Mouse (Mus musculus) hindbrain, embryonic 12.5 days (tissue): ENCODE measurements around the gene Dnhd1. TPM values are rescaled to one million over a fixed set of nuclear protein-coding genes. Genes with fewer than 3 reads are reported as not detected.

Experiments used
- ATAC-seq: fragments of 200-750 bp; cut with Nextera tagmentation; 2 replicates; pipeline ENCODE4 v1.8.0; 2017; ENCODE audit warnings: moderate TSS enrichment; ENCODE audit not compliant: low FRiP score
- H3K27ac ChIP-seq: fragments of 300-500 bp; sonication (generic); 2 replicates; pipeline ENCODE4 v1.5.1; 2016; ENCODE audit warnings: mild to moderate bottlenecking
- H3K27me3 ChIP-seq: fragments of 300-500 bp; sonication (generic); 2 replicates; pipeline ENCODE4 v1.6.1; 2016; ENCODE audit warnings: mild to moderate bottlenecking
- H3K36me3 ChIP-seq: fragments of 300-500 bp; sonication (generic); 2 replicates; pipeline ENCODE4 v1.6.1; 2016; ENCODE audit warnings: mild to moderate bottlenecking
- H3K4me1 ChIP-seq: fragments of 300-500 bp; sonication (generic); 2 replicates; pipeline ENCODE4 v1.6.1; 2016
- H3K4me2 ChIP-seq: fragments of 300-500 bp; sonication (generic); replicated peaks from 2 replicates; pipeline ENCODE4 v1.6.1; 2016; ENCODE audit warnings: mild to moderate bottlenecking
- H3K4me3 ChIP-seq: fragments of 300-500 bp; sonication (generic); 2 replicates; pipeline ENCODE4 v1.5.1; 2016; ENCODE audit warnings: mild to moderate bottlenecking
- H3K9ac ChIP-seq: fragments of 300-500 bp; sonication (generic); 2 replicates; pipeline ENCODE4 v1.6.1; 2016; ENCODE audit warnings: mild to moderate bottlenecking, moderate library complexity
- H3K9me3 ChIP-seq: fragments of 300-500 bp; sonication (generic); replicated peaks from 2 replicates; pipeline ENCODE4 v1.6.1; 2016; ENCODE audit warnings: mild to moderate bottlenecking
- WGBS: fragments of 180-500 bp; shearing (Covaris S2); methylation state at CpG from one replicate; pipeline ENCODE4 v1.1.7; 2016; 5-methylcytosine and 5-hydroxymethylcytosine counted together
- polyA plus RNA-seq: library from polyadenylated mRNA; unstranded; fragments of >200 nt; fragmentation: Nextera tagmentation; extraction: Ambion mirVana; gene quantifications from 2 replicates; pipeline ENCODE4 v1.2.1, GENCODE M21; 2016

Dnhd1 gene
- polyA plus RNA-seq, 1 experiment from 2014 or later: 1.2 TPM

DNA sequence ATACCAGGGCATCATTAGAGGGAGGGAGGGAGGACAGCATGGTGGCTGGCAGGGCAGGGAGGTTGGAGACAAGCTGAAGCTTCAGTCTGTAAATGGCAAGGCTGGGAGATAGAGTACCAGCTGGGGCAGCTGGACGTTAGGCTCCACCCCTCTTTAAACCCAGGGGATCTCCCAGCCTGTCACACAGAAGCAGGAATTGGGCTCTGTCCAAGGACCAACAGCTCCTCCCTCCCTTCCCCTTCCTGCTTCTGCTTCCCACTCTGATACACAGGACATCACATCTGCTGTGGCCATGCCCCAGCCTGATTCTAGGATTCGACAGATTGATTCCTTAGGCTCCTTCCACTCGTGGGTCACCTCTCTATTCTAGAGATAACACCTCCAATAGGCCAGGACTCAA lies 22.0 kb upstream of the Dnhd1 start:
- H3K27ac ChIP-seq: peak overlapping the region; percentile 71
- peaks cover 25% of the 10 kb centered on the region for H3K4me1 ChIP-seq
- 24% methylated on average over 3 of the region's 3 CpGs for WGBS
- no peaks in the 10 kb centered on the region for H3K27me3 ChIP-seq
- no peak overlapping the region for H3K4me2 ChIP-seq
- H3K9me3 ChIP-seq: no peaks in the 10 kb centered on the region
- peak; percentile 49; the same call in 1 of the 2 replicates for ATAC-seq
- peaks cover 18% of the 10 kb centered on the region for H3K36me3 ChIP-seq
- H3K4me3 ChIP-seq: no peak overlapping the region
- H3K9ac ChIP-seq: no peak overlapping the region

DNA sequence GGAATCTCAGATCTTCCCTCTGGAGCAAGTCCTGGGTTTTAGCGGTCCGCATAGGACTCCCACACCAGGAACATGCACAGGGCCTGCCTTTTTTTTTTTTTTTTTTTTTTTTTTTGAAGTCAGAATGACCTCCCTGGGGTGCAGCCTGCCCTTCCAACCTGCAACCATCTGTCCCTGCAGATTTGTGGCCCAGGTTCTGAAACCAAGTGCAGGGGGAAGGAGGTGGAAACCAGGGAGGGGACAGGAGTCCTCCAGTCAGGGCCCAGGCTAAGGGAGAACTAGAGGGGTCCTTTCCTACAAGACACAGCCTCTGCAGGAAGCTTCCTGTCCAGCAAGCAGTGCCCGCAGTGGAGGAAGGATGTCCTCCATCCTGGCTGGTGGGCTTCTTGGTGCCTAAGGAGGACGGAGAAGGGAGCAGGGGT lies 18.1 kb upstream of the Dnhd1 start:
- Histone ChIP-seq H3K4me2 (peak overlapping the region; percentile 82), H3K4me3 (peak overlapping the region; percentile 69), H3K36me3 (peaks cover 16% of the 10 kb centered on the region), H3K9me3 (no peaks in the 10 kb centered on the region), H3K27me3 (no peaks in the 10 kb centered on the region), H3K27ac (peak overlapping the region; percentile 82), H3K9ac (peak overlapping the region; percentile 83), H3K4me1 (peaks cover 34% of the 10 kb centered on the region)
- 18% methylated on average over 4 of the region's 4 CpGs for WGBS
- no peak; the same call in 1 of the 2 replicates for ATAC-seq

DNA sequence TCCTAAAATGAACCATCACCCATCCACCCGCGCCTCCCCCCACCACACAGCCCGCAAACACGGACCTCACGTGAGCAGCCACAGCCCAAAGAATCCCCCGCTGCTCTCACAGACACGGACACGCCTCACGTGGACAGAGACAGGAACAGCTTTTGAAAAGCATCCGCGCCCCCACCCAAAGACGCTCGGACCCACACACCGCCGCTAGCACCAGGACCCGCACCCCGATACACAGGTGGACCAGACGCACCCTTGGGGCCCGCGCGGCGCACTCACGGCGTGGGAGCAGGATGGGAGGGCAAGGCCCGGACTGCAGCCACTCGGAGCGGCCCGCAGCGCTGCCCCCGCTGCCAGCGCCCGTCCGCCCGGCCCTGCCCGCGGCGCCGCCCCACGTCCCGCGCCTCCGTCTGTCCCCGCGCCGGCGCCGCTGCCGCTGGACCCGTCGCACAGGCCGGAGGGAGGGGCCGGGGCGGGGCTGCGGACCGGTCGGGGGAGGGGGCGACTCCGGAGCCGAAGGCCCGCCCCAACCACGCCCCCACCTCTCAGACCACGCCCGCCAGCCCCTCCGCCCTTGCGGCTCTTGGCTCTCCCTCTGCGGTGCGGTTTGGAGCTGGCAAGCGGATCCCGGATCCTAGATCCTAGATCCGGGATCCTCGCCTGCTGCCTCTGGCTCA lies 17.4 kb upstream of the Dnhd1 start, which contains the start of gene Trim3:
Gene Trim3 (minus strand): TSS at position 445 of the 674 bp plus-strand sequence.
- under 1% methylated on average over 67 of the region's 71 CpGs for WGBS
- H3K4me2 ChIP-seq: peak within 1 kb of the TSS; percentile 82
- H3K4me3 ChIP-seq: peak within 1 kb of the TSS; percentile 69
- H3K4me1 ChIP-seq: peaks cover 33% of the 10 kb centered on the region
- peak; percentile 88 for ATAC-seq
- H3K27me3 ChIP-seq: no peaks in the 10 kb centered on the region
- H3K9ac ChIP-seq: peak within 1 kb of the TSS; percentile 83
- H3K27ac ChIP-seq: peak within 1 kb of the TSS; percentile 82
- H3K9me3 ChIP-seq: no peaks in the 10 kb centered on the region
- H3K36me3 ChIP-seq: peaks cover 22% of the 10 kb centered on the region

DNA sequence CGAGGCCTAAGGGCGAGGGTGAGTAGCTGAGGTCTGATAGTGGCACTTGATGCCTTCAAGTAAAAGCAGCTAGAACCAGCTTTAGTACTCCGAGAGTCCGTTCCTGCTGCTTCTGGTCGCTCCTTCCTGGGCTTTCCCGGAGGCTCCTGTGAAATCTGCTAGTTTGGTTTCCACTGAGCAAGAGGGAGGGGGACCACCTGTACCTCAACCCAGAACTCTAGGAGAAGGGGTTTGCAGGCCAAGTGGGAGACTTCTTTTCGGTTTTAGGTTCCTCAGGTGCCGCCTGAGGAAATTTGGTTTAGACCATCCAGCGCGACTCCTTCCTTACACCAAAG lies 16.9 kb upstream of the Dnhd1 start:
- ATAC-seq: no peak
- Histone ChIP-seq H3K4me3 (peak overlapping the region; percentile 69), H3K4me1 (peaks cover 30% of the 10 kb centered on the region), H3K27me3 (no peaks in the 10 kb centered on the region), H3K27ac (peak overlapping the region; percentile 82), H3K9me3 (no peaks in the 10 kb centered on the region), H3K9ac (peak overlapping the region; percentile 83), H3K36me3 (peaks cover 22% of the 10 kb centered on the region), H3K4me2 (peak overlapping the region; percentile 82)
- WGBS: 8% methylated on average over 10 of the region's 10 CpGs

DNA sequence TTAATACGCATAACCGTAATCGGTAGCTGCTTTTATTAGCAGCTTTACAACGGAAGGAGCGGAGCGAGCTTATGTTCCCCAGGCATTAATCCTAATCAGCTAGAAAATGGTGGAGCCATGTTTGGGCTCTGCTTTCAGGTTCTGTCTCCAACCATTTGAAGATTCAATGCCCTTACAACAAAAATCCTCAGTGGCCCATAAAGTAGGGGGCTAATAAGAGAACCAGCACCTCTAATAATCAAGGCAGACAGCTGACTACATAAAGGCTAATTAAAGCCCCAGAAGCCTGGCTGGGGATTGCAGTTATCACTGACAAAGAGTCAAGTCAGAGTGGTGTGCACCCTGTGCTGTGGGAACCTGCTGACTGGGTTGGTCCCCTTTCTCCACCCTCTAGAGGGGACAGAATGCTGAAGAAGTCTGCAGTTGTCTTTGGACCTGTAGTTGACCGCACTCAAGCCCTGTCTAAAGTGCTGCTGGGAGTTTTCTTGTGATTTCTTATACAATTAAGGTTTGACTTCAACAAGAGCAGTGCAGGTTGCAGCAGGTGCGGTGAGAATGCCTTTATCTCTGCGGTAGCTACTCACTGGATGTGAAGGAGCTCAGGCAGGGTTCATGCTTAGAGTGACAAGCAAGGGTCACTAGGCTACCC lies 16.2 kb upstream of the Dnhd1 start:
- Histone ChIP-seq H3K27ac (peak overlapping the region; percentile 82; the same call in 1 of the 2 replicates), H3K4me1 (peaks cover 29% of the 10 kb centered on the region), H3K36me3 (peaks cover 22% of the 10 kb centered on the region), H3K4me2 (peak overlapping the region; percentile 82), H3K9ac (no peak overlapping the region), H3K27me3 (no peaks in the 10 kb centered on the region), H3K9me3 (no peaks in the 10 kb centered on the region), H3K4me3 (0 out of 2 replicates have a peak overlapping the region, but pooled peaks have one; percentile 69)
- no peak for ATAC-seq
- 54% methylated on average over 9 of the region's 9 CpGs for WGBS

DNA sequence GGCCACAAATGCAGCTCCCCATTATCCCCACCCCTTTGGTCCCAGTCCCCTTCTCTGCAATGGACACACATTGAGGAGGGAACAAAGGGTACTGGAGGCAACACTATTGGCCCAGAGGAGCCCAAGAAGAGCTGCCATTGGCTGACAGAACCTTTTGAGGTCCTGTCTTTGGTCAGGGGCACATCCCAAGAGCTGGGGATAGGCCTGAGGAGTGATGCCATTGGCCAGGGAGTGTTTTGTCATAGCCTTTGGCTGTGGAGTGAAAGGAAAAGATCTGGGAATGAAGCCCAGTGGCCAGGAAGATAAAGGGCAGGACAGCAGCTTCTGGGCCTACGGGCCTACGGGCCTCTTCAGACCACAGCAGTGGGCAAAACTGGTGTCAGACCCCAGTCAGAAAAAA lies 14.9 kb upstream of the Dnhd1 start:
- Histone ChIP-seq H3K4me2 (no peak overlapping the region), H3K27ac (no peak overlapping the region)

DNA sequence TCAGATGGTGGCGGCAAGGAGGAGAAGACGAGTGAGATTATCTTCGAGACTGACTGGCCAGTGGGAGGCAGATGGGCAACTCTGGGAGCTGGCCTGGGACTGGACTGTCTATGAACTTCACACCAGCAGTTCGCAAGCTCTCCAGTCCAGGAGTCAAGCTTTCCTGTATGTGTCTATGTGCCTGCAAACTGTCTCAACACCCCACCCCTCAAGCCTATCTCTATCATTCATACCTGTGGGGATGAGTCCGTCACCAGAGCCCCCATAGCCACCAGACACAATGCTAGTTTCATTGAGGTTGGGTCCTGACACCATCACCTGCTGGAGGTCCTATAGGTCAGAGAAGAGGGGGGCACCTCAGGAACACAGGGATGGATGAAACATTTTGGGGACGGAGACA lies 11.9 kb upstream of the Dnhd1 start:
- WGBS: 95% methylated on average over 6 of the region's 6 CpGs
- Histone ChIP-seq H3K36me3 (peaks cover 31% of the 10 kb centered on the region), H3K27ac (no peak overlapping the region), H3K4me2 (no peak overlapping the region), H3K27me3 (no peaks in the 10 kb centered on the region), H3K4me3 (no peak overlapping the region), H3K9ac (peak overlapping the region; percentile 89; the same call in 1 of the 2 replicates), H3K4me1 (peaks cover 32% of the 10 kb centered on the region), H3K9me3 (no peaks in the 10 kb centered on the region)
- ATAC-seq: no peak

More for the DNA sequence above, 14.9 kb upstream of the Dnhd1 start:
- Histone ChIP-seq H3K27me3 (no peaks in the 10 kb centered on the region), H3K9me3 (no peaks in the 10 kb centered on the region), H3K4me3 (no peak overlapping the region), H3K4me1 (peaks cover 34% of the 10 kb centered on the region), H3K36me3 (peaks cover 22% of the 10 kb centered on the region), H3K9ac (no peak overlapping the region)
- 86% methylated on average over 2 of the region's 2 CpGs for WGBS
- ATAC-seq: no peak

DNA sequence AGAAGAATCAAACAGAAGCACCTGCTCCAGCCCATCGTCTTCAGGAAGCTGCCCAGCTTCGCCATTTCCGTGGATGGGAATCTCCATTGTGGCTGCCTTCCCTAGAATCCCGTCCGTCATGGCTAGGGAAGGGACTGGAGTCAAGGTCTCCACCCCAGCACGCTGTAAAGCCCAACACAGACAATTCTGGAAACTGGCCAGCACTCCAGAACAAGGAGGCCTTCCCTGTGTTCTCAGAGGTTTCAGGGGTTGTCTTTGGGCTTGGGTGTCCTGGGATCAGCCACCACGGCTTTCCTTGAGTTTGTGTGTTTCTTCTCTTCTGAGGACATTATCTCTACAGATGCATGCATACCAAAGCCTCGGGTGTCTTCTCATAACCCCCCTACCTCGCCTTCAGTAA lies 11.3 kb upstream of the Dnhd1 start:
- Histone ChIP-seq H3K9ac (peak overlapping the region; percentile 89), H3K27me3 (no peaks in the 10 kb centered on the region)
- 83% methylated on average over 9 of the region's 9 CpGs for WGBS

DNA sequence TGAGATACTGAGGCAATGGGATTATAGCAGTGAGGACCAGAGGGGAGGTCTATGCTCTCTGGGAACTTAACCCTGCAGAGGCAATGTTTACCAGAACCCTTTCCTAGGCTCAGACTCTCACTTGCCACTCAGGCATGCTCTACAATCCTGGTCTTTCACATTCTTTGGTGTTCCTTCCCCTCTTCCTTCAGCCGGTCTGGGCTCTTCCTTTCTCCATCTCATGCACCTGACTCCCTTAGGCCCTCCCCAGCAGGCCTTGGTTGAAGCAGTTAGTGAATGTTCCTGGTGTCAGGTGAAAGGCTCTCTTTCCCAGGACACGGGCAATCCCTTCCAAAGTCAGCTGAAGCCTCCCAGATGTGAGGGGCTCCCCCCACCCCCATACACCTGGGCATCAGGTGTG lies 10.9 kb upstream of the Dnhd1 start, which contains the start of gene Timm10b:
Gene Timm10b (plus strand): TSS at position 301 of the 400 bp plus-strand sequence.
- peak within 1 kb of the TSS; percentile 82 for H3K4me2 ChIP-seq
- WGBS: 0% methylated on average over 2 of the region's 2 CpGs
- H3K4me3 ChIP-seq: peak within 1 kb of the TSS; percentile 71
- peaks cover 33% of the 10 kb centered on the region for H3K36me3 ChIP-seq
- no peak for ATAC-seq
- H3K4me1 ChIP-seq: peaks cover 25% of the 10 kb centered on the region
- H3K27me3 ChIP-seq: no peaks in the 10 kb centered on the region
- peak within 1 kb of the TSS; percentile 89 for H3K9ac ChIP-seq
- H3K9me3 ChIP-seq: no peaks in the 10 kb centered on the region
- H3K27ac ChIP-seq: peak within 1 kb of the TSS; percentile 73

More for the DNA sequence above, 11.3 kb upstream of the Dnhd1 start:
- Histone ChIP-seq H3K4me2 (peak overlapping the region; percentile 82), H3K4me3 (peak overlapping the region; percentile 71), H3K36me3 (peaks cover 33% of the 10 kb centered on the region), H3K4me1 (peaks cover 28% of the 10 kb centered on the region), H3K27ac (no peak overlapping the region), H3K9me3 (no peaks in the 10 kb centered on the region)
- no peak for ATAC-seq

DNA sequence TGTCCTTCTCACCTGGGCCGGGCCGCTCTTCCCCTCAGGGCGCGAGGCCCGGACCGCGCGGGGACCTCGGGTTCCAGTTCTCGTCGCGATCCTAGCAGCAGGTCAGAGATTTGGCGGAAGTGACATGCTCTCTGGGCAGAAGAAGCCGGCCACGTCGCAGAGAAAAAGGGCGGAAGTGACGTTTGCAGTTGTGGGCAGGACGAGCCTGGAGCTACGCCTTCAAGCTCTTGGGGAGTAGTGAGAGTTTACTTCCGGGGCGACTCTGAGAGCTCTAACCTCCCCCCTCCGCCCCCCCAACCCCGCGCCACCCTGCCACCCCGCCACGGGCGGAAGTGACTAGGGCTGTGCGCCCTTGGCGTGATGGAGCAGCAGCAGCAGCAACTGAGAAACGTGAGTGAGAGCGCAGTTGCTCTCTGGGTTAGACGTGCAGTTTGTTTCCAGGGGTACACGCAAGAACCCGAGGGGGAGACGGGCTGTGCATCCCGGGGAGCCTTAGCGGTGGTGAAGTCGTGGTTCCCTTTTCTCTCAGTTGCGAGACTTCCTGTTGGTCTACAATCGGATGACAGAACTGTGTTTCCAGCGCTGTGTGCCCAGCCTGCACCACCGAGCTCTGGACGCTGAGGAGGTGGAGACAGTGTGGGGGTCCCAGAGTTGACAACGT lies 10.3 kb upstream of the Dnhd1 start, which contains the start of the genes Arfip2 and Gm45799:
Gene Arfip2 (minus strand): TSS at position 184 of the 661 bp plus-strand sequence.
Gene Gm45799 (plus strand): TSS at position 320 of the 661 bp plus-strand sequence.
- peaks cover 25% of the 10 kb centered on the region for H3K4me1 ChIP-seq
- peak within 1 kb of the TSS; percentile 82 for H3K4me2 ChIP-seq
- H3K36me3 ChIP-seq: peaks cover 33% of the 10 kb centered on the region
- peak within 1 kb of the TSS; percentile 89 for H3K9ac ChIP-seq
- ATAC-seq: peak; percentile 97
- WGBS: under 1% methylated on average over 44 of the region's 45 CpGs
- no peaks in the 10 kb centered on the region for H3K9me3 ChIP-seq
- H3K27ac ChIP-seq: peak within 1 kb of the TSS; percentile 73
- H3K4me3 ChIP-seq: peak within 1 kb of the TSS; percentile 71
- H3K27me3 ChIP-seq: no peaks in the 10 kb centered on the region

DNA sequence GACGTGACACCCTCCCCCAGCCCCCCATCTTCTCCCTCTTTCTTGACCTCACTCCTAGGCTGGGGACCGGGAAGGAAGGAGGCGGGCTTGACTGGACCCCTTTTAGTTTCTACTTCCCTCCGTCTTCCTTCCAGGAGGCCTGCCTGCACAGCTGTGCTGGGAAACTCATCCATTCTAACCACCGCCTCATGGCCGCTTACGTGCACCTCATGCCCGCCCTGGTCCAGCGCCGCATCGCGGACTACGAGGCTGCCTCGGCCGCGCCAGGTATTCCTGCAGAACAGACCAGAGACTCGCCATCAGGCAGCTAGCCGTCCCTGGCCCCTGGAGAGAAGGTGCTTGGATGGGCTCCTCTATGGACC lies 9.8 kb upstream of the Dnhd1 start:
- H3K27ac ChIP-seq: peak overlapping the region; percentile 73
- WGBS: under 1% methylated on average over 18 of the region's 18 CpGs
- H3K9me3 ChIP-seq: no peaks in the 10 kb centered on the region
- H3K27me3 ChIP-seq: no peaks in the 10 kb centered on the region
- H3K4me2 ChIP-seq: peak overlapping the region; percentile 82
- ATAC-seq: no peak
- peaks cover 25% of the 10 kb centered on the region for H3K4me1 ChIP-seq
- H3K36me3 ChIP-seq: peaks cover 33% of the 10 kb centered on the region
- peak overlapping the region; percentile 71 for H3K4me3 ChIP-seq
- peak overlapping the region; percentile 89 for H3K9ac ChIP-seq

DNA sequence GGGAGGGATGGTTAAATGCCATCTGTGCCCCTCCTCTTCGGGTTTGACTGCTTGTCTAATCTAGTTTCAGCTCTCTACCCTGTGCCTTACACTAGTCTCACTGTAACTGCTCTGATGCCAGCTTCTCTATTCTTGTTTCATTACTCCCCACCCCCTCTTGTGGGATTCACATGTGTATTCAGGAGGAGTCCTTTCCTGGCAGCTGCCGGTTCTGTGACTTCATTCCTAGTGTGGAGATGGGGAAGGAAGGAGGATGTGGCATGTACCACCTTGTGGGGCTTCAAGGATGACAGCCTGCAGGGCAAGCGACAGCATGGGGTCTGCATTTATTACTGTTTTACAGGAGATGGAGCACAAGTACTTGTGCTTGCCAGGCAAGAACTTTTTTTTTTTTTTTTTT lies 8.7 kb upstream of the Dnhd1 start:
- peaks cover 25% of the 10 kb centered on the region for H3K4me1 ChIP-seq
- 74% methylated on average over 3 of the region's 3 CpGs for WGBS
- no peaks in the 10 kb centered on the region for H3K9me3 ChIP-seq
- H3K27ac ChIP-seq: no peak overlapping the region
- H3K9ac ChIP-seq: no peak overlapping the region; the same call in 1 of the 2 replicates
- no peak for ATAC-seq
- no peaks in the 10 kb centered on the region for H3K27me3 ChIP-seq
- H3K36me3 ChIP-seq: peaks cover 26% of the 10 kb centered on the region
- no peak overlapping the region; the same call in 1 of the 2 replicates for H3K4me2 ChIP-seq
- H3K4me3 ChIP-seq: no peak overlapping the region
